Mouse (Mus musculus) C2C12 (cell line): ENCODE data around the gene B3galt4.

Experiments used
- CTCF ChIP-seq: IDR thresholded peaks from one replicate; pipeline ENCODE4 v1.5.1; 2011; ENCODE audit not compliant: control insufficient read depth, insufficient read depth, insufficient read length
- MAX ChIP-seq: IDR thresholded peaks from one replicate; pipeline ENCODE4 v1.6.1; 2011; ENCODE audit warnings: mild to moderate bottlenecking, control low read depth
- MYOD1 ChIP-seq: IDR thresholded peaks from one replicate; pipeline ENCODE4 v1.6.1; 2011; ENCODE audit warnings: low read depth; ENCODE audit not compliant: control insufficient read depth, insufficient read length
- MYOG ChIP-seq: IDR thresholded peaks from one replicate; pipeline ENCODE4 v1.6.1; 2011; ENCODE audit not compliant: control insufficient read depth, insufficient read length; ENCODE audit errors: extremely low read depth

GRCm38 (mm10) chr17:33980181-33981035 is 29.1 kb upstream of the B3galt4 start:
- TF ChIP-seq MYOG (no peak), CTCF (no peak), MAX (no peak), MYOD1 (no peak)
